Mouse (Mus musculus): ENCODE measurements around the gene Chd6. TPM values are rescaled to one million over a fixed set of nuclear protein-coding genes. Genes with fewer than 3 reads are reported as not detected.

Chd6 gene
- polyA plus RNA-seq, 1 experiment from 2014 or later, result 22.4 TPM

GRCm38 (mm10) chr2:161090200-161090599 lies 18.7 kb downstream of the Chd6 start:
- Histone ChIP-seq H3K4me3 (replicated peaks; ENCODE audit: low read depth, low read length) (no peak overlapping the region), H3K9ac (ENCODE audit: low read depth, low read length) (no peak overlapping the region)
- peak; percentile 65 for TF ChIP-seq CTCF (IDR thresholded peaks at IDR 0.05; ENCODE audit: low read depth)

GRCm38 (mm10) chr2:161078590-161078989 lies 30.3 kb downstream of the Chd6 start:
- no peak for TF ChIP-seq CTCF (IDR thresholded peaks at IDR 0.05; ENCODE audit: low read depth)
- Histone ChIP-seq H3K4me3 (replicated peaks; ENCODE audit: low read depth, low read length) (no peak overlapping the region), H3K9me3 (replicated peaks; ENCODE audit: low read length) (no peaks in the 10 kb centered on the region), H3K9ac (ENCODE audit: low read depth, low read length) (no peak overlapping the region), H3K36me3 (ENCODE audit: insufficient read depth, low read length) (no peaks in the 10 kb centered on the region), H3K27ac (no peak overlapping the region), H3K4me2 (ENCODE audit: low read length) (no peak overlapping the region), H3K27me3 (ENCODE audit: insufficient read depth, low read length) (no peaks in the 10 kb centered on the region), H3K4me1 (replicated peaks; ENCODE audit: insufficient read depth, low read length) (no peaks in the 10 kb centered on the region)
- ATAC-seq (replicated peaks; ENCODE audit: low FRiP score, low read depth) (no peak), DNase-seq (ENCODE audit: low spot score) (no peak)
- 90% methylated on average over 2 of the region's 2 CpGs for WGBS

More at GRCm38 (mm10) chr2:161090200-161090599, 18.7 kb downstream of the Chd6 start:
- no peak for ATAC-seq (replicated peaks; ENCODE audit: low FRiP score, low read depth)
- no peaks in the 10 kb centered on the region for H3K4me1 ChIP-seq (replicated peaks; ENCODE audit: insufficient read depth, low read length)
- no peak overlapping the region for H3K4me2 ChIP-seq (ENCODE audit: low read length)
- no peaks in the 10 kb centered on the region for H3K36me3 ChIP-seq (ENCODE audit: insufficient read depth, low read length)
- WGBS, result 63% methylated on average over 3 of the region's 3 CpGs
- no peak overlapping the region for H3K27ac ChIP-seq
- DNase-seq (ENCODE audit: low spot score), result peak; percentile 66
- H3K27me3 ChIP-seq (ENCODE audit: insufficient read depth, low read length), result no peaks in the 10 kb centered on the region
- no peaks in the 10 kb centered on the region for H3K9me3 ChIP-seq (replicated peaks; ENCODE audit: low read length)

GRCm38 (mm10) chr2:161076262-161076661 lies 32.6 kb downstream of the Chd6 start:
- no peak overlapping the region for H3K27ac ChIP-seq
- no peaks in the 10 kb centered on the region for H3K4me1 ChIP-seq (replicated peaks; ENCODE audit: insufficient read depth, low read length)
- H3K4me3 ChIP-seq (replicated peaks; ENCODE audit: low read depth, low read length), result no peak overlapping the region
- ATAC-seq (replicated peaks; ENCODE audit: low FRiP score, low read depth) (no peak), DNase-seq (ENCODE audit: low spot score) (no peak)
- no peaks in the 10 kb centered on the region for H3K27me3 ChIP-seq (ENCODE audit: insufficient read depth, low read length)
- no peak for TF ChIP-seq CTCF (IDR thresholded peaks at IDR 0.05; ENCODE audit: low read depth)
- no peaks in the 10 kb centered on the region for H3K9me3 ChIP-seq (replicated peaks; ENCODE audit: low read length)
- H3K4me2 ChIP-seq (ENCODE audit: low read length), result no peak overlapping the region
- H3K36me3 ChIP-seq (ENCODE audit: insufficient read depth, low read length), result no peaks in the 10 kb centered on the region
- WGBS, result 81% methylated on average over 4 of the region's 4 CpGs
- no peak overlapping the region for H3K9ac ChIP-seq (ENCODE audit: low read depth, low read length)

GRCm38 (mm10) chr2:161075553-161075952 lies 33.3 kb downstream of the Chd6 start:
- H3K9ac ChIP-seq (ENCODE audit: low read depth, low read length), result no peak overlapping the region
- no peak overlapping the region for H3K4me2 ChIP-seq (ENCODE audit: low read length)
- ATAC-seq (replicated peaks; ENCODE audit: low FRiP score, low read depth) (no peak), DNase-seq (ENCODE audit: low spot score) (no peak)
- 94% methylated on average over 5 of the region's 5 CpGs for WGBS
- no peak for TF ChIP-seq CTCF (IDR thresholded peaks at IDR 0.05; ENCODE audit: low read depth)
- no peaks in the 10 kb centered on the region for H3K4me1 ChIP-seq (replicated peaks; ENCODE audit: insufficient read depth, low read length)
- H3K27ac ChIP-seq, result no peak overlapping the region
- no peak overlapping the region for H3K4me3 ChIP-seq (replicated peaks; ENCODE audit: low read depth, low read length)
- H3K36me3 ChIP-seq (ENCODE audit: insufficient read depth, low read length), result no peaks in the 10 kb centered on the region
- H3K9me3 ChIP-seq (replicated peaks; ENCODE audit: low read length), result no peaks in the 10 kb centered on the region
- H3K27me3 ChIP-seq (ENCODE audit: insufficient read depth, low read length), result no peaks in the 10 kb centered on the region

GRCm38 (mm10) chr2:161066097-161066759 lies 42.6 kb downstream of the Chd6 start:
- DNase-seq (ENCODE audit: low spot score) (no peak), ATAC-seq (replicated peaks; ENCODE audit: low FRiP score, low read depth) (no peak)
- no peak overlapping the region for H3K4me3 ChIP-seq (replicated peaks; ENCODE audit: low read depth, low read length)
- no peak overlapping the region for H3K27ac ChIP-seq
- H3K9me3 ChIP-seq (replicated peaks; ENCODE audit: low read length), result no peaks in the 10 kb centered on the region
- no peaks in the 10 kb centered on the region for H3K36me3 ChIP-seq (ENCODE audit: insufficient read depth, low read length)
- no peak for TF ChIP-seq CTCF (IDR thresholded peaks at IDR 0.05; ENCODE audit: low read depth)
- H3K4me2 ChIP-seq (ENCODE audit: low read length), result no peak overlapping the region
- no peaks in the 10 kb centered on the region for H3K4me1 ChIP-seq (replicated peaks; ENCODE audit: insufficient read depth, low read length)
- H3K27me3 ChIP-seq (ENCODE audit: insufficient read depth, low read length), result no peaks in the 10 kb centered on the region
- WGBS, result 62% methylated on average over 10 of the region's 10 CpGs
- no peak overlapping the region for H3K9ac ChIP-seq (ENCODE audit: low read depth, low read length)

- no peak overlapping the region for H3K27ac ChIP-seq
- no peak overlapping the region for H3K4me2 ChIP-seq (ENCODE audit: low read length)
- H3K27me3 ChIP-seq (ENCODE audit: insufficient read depth, low read length), result no peaks in the 10 kb centered on the region
- 79% methylated on average over 2 of the region's 2 CpGs for WGBS
- ATAC-seq (replicated peaks; ENCODE audit: low FRiP score, low read depth) (no peak), DNase-seq (ENCODE audit: low spot score) (no peak)
- no peaks in the 10 kb centered on the region for H3K4me1 ChIP-seq (replicated peaks; ENCODE audit: insufficient read depth, low read length)
- H3K4me3 ChIP-seq (replicated peaks; ENCODE audit: low read depth, low read length), result no peak overlapping the region
- no peaks in the 10 kb centered on the region for H3K9me3 ChIP-seq (replicated peaks; ENCODE audit: low read length)
- no peak overlapping the region for H3K9ac ChIP-seq (ENCODE audit: low read depth, low read length)
- no peaks in the 10 kb centered on the region for H3K36me3 ChIP-seq (ENCODE audit: insufficient read depth, low read length)
- TF ChIP-seq CTCF (IDR thresholded peaks at IDR 0.05; ENCODE audit: low read depth), result no peak
These were observed 43.3 kb downstream of the Chd6 start for GRCm38 (mm10) chr2:161065594-161065993.

GRCm38 (mm10) chr2:161064836-161065235 lies 44.0 kb downstream of the Chd6 start:
- TF ChIP-seq CTCF (IDR thresholded peaks at IDR 0.05; ENCODE audit: low read depth), result no peak
- H3K27me3 ChIP-seq (ENCODE audit: insufficient read depth, low read length), result no peaks in the 10 kb centered on the region
- no peak overlapping the region for H3K9ac ChIP-seq (ENCODE audit: low read depth, low read length)
- no peak for ATAC-seq (replicated peaks; ENCODE audit: low FRiP score, low read depth)
- H3K27ac ChIP-seq, result no peak overlapping the region
- H3K4me1 ChIP-seq (replicated peaks; ENCODE audit: insufficient read depth, low read length), result no peaks in the 10 kb centered on the region
- no peak for DNase-seq (ENCODE audit: low spot score)
- WGBS, result 48% methylated on average over 1 of the region's 1 CpGs
- no peaks in the 10 kb centered on the region for H3K9me3 ChIP-seq (replicated peaks; ENCODE audit: low read length)
- H3K4me3 ChIP-seq (replicated peaks; ENCODE audit: low read depth, low read length), result no peak overlapping the region
- no peaks in the 10 kb centered on the region for H3K36me3 ChIP-seq (ENCODE audit: insufficient read depth, low read length)
- no peak overlapping the region for H3K4me2 ChIP-seq (ENCODE audit: low read length)

All from kidney, postnatal 0 days (tissue).